Mouse (Mus musculus) layer of hippocampus, adult 11-12 months (tissue): ENCODE results near the gene Rps3.

Experiments
- DNase-seq: peaks from one replicate; pipeline ENCODE4 v3.0.0; 2022; ENCODE audit warnings: low spot score

The Rps3 gene

DNA sequence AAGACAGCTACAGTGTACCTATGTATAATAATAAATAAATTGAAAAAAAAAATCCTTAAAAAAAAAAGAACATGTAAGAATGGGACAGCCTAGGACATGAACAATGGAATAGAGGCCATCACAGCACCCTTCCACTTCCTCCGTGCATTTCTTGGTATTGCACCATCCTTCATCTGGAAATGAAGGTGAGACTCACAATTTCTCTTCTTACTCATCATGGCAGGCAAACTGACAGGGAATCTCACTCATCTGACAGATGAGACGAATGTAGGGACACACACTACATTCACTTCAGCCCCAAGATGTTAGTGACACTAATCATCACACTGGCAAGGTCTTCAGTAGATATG, 8.0 kb downstream of the Rps3 start:
- DNase-seq = no peak

DNA sequence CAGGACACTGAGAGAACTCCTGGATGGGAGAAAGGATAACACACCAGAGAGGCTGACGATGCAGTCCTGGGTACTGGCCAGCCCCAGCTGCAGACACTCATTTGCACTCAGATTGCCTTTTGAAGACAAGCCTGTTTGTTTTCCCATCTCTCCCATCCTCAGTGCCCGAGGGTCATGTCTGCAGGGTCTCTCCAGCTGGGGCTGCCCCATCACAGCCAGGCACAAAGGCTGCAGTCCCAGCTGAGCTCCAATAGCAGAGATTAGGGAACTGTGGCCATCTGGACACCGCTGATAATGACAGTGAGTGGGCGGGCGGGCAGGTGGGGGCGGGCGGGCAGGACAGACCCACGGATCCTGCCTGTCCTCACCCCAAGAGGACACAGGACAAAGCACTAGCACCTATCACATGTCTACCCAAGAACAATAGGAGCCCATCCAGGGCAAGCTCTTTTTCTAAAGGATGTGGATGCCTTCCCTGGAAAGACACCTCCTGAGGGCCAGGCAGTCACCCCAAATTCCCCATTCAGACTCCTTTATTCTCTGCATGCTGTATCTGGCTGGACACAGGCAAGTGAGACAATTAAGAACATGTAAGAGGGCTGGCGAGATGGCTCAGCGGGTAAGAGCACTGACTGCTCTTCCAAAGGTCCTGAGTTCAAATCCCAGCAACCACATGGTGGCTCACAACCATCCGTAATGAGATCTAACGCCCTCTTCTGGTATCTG, 8.5 kb downstream of the Rps3 start:
- DNase-seq = peak; percentile 68

DNA sequence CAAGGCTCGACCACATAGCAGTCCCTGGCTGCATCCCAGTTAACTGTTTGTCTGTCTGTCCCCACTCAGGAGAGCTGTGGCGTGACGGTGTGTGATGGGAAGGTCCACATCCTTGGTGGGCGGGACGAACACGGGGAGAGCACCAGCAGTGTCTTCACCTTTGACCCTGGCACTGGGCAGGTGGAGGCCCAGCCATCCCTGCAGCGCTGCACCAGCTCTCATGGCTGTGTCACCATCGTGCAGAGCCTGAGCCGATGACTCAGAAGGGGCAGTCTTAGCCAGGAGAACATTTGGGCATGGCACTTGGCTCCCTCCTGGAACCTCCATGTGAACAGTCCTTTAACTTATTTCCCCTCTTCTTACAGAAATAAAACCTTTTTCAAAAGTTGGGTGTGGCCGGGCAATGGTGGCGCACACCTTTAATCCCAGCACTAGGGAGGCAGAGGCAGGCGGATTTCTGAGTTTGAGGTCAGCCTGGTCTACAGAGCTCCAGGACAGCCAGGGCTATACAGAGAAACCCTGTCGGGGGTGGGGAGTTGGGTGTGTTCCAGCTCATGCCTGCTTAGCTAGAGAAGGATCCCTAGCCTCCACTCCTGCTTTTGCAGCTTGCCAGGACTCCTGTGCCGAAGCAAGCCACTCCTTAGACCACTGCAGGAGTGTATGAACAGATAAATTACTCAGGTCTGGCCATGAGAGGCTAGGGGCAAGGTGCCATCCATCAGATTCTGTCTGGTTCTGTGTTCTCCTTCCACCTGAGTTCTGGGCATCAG, 9.7 kb downstream of the Rps3 start:
- no peak for DNase-seq

DNA sequence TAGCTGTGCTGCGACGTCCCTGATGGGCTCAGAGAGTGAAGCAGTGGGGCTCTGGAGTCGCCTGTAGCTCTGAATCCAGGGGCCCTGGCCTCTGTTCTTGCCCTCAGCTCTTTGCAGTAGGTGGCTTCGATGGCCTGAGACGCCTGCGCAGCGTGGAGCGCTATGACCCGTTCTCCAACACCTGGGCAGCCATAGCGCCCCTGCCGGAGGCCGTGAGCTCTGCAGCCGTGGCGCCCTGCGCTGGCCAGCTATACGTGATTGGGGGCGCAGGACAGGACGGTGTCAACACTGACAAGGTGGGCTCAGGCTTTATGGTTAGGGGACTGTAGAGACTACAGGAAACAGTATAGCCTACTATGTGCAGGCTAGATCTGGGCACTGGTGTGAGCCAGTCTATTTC, 12.0 kb downstream of the Rps3 start:
- DNase-seq = peak; percentile 4

DNA sequence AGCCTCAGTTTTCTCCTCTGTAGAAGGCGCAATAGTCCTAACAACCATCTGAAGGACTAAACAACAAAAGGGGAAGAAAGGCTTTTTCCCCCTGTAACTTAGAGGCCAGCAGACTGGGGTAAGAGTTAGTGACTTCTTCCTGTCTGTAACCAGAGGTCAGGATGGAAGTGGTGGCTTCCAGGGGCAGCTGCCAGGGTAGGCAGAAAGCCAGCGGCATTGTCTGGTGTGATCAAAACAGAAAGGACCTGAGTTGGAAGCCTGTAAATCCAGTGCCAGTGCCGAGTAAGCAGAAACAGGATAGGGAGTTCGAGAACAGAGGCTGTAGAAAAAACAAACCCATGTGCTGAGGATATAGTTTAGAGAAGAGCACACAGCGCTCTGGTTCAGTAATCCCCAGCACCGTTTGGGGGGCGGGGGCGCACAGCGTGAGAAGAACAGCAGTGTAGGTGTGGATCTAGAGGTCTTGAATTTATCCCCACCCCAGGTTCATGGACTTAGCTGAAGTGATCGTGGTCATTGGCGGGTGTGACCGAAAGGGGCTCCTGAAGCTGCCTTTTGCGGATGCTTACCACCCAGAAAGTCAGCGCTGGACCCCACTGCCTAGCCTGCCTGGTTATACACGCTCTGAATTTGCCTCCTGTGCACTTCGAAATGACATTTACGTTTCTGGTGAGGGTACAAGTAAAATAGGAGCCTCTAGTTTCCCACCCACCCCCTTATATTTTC, 13.7 kb downstream of the Rps3 start:
- DNase-seq = peak; percentile 36

DNA sequence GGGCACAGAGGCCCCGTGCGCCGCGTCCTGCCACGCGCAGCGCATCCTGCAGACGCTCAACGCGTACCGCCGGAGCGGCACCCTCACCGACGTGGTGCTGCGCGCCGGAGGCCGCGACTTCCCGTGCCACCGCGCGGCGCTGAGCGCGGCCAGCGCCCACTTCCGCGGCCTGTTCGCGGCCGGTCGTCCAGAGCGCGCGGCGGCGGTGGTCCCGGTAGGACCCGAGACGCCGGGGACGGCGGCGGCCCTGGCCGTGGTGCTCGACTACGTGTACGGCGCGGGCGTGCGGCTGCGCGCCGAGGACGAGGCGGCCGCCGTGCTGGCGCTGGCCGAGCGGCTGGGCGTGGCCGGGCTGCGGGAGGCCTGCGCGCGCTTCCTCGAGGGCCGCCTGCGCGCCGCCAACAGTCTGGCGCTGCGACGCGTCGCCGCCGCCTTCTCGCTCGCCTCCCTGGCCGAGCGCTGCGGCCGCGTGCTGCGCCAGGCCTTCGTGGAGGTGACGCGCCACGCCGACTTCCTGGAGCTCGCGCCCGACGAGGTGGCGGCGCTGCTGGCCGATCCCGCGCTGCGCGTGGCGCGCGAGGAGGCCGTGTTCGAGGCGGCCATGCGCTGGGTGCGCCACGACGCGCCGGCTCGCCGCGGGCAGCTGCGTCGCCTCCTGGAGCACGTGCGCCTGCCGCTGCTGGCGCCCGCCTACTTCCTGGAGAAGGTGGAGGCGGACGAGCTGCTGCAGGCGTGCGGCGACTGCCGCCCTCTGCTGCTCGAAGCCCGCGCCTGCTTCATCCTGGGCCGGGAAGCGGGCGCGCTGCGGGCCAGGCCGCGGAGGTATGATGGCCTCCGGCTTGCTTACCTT, 15.0 kb downstream of the Rps3 start:
- peak; percentile 71 for DNase-seq

DNA sequence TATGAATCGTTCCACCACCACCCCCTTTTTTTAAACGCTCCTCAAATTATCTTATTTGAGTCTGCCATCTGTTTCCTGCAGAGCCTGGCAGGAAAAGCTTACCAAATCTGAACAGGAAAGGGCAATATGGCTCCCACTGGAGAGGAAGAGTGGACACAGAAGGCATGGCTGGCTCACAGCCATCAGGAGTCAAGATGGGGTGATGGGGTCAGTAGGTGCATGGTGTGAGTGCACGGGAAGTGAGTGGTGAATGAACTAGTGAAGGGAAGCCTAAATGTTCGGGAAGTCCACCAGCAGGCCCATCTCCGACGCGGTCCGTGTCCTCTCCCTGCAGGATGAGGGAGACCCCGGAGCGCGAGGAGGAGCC, 15.6 kb downstream of the Rps3 start:
- DNase-seq = peak; percentile 47

DNA sequence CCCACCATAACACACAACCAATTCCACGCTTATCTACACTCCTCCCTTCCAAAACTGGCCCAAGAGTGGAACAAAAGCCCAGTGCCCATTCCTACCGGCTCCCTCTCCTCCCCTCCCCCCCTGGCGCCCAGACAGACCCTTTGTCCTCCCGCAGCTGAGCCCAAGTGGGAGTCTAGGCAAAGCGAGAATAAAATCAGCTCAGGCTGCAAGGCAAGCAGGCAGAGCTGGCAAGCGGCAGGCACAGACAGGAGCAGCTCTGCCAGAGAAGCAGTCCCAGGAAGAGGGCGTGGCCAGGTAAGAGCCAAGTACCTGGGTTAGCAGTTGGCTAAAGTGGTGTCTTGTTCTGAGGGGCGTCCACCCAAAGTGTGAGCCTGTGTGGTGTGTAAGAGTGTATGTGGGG, 17.7 kb downstream of the Rps3 start, which contains the start of gene Klhl35:
Klhl35 (plus strand) TSS at position 194 of the 400 bp plus-strand sequence.
- DNase-seq = no peak

DNA sequence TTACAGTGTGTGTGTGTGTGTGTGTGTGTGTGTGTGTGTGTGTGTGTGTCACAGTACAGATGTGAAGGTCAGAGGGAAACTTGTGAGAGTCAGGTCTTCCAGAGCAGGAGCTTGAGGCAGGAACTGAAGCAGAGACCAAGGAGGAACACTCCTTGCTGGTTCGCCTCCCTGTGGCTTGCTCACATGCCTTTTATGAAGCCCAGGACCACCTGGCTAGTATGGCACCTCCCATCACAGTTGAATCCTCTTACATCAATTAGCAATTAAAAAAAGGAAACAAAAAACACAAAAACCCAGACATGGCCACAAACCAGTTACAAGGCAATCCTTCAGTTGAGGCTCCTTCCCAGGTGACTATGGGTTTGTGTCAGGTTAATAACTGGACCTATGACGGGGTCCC, 20.4 kb downstream of the Rps3 start:
- DNase-seq = no peak

DNA sequence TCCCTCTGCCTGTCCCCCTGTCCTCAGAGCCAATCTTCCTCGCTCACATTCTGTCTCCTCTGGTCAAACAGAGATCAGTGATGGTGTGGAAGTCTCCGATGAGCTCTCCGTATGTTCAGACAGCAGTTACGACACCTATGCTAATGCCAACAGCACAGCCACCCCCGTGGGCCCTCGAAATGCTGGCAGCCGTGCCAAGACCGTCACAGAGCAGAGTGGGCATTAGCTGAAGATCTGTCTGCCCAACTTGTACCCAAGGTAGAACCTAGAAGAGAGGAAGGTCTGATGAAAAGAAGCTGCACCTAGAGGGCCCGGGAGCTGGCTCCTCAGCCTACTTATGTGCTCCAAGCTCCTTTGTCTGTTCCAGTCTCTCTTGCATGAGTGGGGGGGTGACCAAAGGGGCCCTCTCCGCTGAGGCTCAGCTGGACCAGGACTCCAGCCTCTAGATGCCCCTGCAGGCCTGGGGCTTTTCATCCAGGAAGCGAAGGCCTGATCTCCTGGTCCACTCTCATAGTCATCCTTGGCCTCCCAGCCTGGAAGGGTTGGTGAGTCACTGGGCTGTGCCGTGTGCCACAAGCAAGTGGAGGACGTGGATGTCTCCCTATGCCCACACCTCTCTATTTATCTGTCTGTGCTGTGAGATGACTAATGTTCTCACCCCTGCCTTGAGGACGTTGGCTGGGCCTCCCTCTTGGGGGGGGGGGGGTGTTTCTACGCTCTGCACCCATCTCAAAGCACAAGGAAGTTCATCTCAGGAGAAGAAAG, 23.5 kb downstream of the Rps3 start:
- no peak for DNase-seq

DNA sequence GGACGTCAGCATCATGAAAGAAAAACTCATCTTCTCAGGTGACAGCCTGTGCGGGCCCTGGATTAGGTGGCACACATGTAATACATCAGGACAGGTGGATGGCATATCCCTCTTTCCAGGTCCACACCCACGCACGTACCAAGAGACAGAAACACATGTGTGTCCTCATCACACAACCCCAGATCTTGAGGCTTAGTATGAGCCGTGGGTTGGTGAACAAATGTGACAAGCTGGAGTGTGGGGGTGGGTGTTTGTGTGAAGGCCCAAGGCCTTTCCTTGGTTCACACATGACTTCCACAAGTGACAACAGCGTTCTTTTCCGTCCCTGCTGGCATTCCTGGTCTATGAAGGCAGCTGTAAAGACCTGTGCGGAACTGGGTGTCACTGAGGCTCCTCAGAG, 24.7 kb downstream of the Rps3 start:
- DNase-seq = peak; percentile 56

DNA sequence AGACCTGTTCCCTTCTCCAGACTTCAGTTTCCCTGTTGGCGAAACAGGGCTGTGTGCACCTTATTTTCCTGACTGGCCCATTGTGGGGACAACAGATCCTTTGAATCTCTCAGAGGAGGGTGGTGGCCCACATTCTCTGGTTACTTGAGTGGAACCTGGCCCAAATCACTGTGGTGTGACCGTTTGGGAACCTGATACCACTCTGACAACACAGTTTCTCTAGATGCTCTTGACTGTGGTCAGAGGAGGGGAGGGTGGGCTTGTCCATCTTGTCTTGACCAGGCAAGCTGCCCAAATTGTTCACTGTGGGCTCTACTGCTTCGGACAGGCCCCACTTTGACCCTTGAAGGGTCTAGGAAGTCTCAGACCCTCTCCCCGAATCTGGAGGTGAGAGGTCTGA, 29.5 kb downstream of the Rps3 start:
- no peak for DNase-seq

DNA sequence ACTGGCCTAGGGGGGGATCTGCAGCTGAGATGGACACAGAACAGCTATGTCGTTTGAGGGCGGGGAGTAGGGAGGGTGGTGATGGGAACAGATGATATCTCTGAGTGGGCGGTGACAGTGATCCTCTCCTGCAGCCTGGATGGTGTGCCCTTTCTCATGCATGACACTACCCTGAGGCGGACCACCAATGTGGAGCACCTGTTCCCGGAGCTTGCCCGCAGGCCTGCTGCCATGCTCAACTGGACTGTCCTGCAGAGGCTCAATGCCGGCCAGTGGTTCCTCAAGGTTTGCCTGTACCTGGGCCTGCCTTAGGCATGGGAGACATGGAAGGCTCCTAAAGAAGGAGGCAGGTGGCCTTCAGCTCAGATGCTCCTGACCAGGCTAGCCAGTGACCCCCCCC, 30.7 kb downstream of the Rps3 start:
- DNase-seq = no peak

DNA sequence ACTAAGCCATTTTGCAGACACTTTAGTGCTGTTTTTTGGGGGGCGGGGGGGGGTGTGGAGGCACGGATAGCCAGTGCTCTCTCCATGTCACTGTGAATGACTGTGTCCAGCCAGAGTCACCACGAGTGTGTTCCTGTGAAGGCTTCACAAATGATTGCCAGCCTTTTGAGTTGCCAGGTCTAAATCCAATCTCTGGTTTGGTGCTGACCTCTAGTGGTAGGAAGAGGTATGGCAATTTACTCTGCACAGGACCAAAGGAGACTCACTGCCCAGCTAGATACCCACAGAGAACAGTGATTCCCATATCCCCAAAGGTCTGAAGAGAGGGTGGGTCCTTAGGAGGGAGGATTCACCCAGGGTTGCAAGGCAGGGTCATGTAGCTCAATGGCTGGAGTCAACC, 32.8 kb downstream of the Rps3 start:
- DNase-seq = peak; percentile 87

DNA sequence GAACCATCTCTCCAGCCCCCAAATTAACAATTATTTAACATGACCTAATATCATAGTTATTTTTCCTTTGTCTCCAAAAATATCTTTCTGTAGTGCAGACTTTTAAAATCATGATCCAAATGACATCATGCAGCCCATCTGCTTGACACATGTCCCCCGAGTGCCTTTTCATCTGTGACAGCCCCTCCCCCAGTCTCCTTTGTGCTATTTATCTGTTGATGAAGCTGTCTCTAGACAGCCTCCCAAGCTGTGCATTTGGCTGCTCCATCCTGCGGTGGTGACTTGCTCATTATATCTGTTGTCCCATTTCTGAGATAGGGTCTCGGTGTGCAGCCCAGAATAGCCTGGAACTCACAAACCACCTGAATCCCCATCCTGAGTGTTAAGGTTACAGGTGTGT, 33.8 kb downstream of the Rps3 start:
- DNase-seq = peak; percentile 82

DNA sequence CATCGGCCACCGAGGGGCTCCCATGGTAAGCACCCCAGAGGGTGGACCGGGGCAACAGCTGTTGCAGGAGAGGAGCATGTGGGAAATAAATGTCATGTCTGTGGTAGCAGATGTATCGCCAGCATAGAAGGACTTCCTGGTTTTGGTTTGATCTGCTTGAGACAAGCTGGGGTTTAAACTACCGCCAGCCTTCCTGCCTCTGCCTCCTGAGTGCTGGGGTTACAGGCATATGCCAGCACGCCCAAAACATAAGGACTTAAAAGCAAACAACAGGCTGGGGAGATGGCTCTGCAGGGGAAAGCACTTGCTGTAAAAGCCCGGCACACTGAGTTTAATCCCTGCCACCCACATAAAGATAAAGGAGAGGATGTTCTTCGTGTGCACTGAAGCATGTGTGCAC, 34.5 kb downstream of the Rps3 start:
- DNase-seq = no peak

DNA sequence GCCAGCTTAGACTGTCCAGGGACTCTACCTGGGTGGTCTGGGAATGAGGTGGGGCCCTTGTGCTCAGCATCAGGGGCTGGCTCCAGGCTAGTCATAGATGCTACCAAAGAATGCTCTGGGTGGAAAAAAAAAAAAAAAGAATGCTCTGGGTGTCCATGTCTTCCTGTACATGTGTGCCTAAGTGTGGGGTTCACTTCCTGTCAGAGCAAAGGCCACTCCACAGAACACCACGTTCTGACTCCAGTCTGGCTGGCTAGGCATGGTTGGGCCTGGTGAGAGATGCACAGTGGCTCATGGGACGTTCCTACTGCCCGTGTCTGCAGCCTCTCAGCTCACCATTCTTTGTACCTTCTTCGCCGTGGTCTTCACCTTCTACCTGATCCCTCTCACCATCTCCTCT, 34.9 kb downstream of the Rps3 start:
- DNase-seq = no peak

DNA sequence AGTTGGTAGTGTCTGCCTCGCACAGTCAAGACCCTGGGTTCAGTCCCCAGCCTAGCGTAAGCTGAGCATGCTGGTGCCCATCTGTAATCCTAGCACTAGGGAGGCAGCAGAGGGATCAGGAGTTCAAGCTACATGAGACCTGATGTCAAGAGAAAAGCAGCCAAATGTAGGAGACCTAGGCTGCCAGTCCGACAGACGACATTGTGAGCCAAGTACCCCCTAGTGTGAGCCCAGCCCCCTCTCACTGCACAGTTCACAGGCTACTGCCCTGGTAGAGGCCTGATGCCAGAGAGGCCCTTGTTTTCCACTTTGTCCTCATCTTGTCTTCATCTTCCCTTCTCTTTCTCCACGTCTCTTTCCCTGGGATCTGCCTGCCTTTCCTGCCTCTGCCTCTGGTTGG, 36.2 kb downstream of the Rps3 start:
- no peak for DNase-seq

DNA sequence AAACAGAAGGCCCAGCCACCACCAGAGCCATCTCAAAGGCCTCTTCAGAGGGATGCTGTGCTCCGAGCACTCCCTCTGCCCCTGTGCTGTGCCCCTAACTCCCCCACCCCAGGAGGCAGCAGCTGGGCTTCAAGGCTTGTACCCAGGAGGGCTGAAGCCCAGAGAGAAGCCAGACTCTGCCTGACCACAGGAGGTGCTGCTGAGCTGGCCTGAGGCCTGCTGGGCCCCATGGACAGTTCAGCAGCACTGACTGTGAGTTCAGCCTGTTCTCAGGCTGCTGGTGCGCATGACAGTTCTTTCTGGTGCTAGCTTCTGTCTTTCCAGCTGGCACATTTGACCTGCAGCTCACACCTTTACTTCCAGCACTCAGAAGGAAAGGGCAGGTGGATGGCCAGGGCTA, 37.7 kb downstream of the Rps3 start:
- DNase-seq = no peak

DNA sequence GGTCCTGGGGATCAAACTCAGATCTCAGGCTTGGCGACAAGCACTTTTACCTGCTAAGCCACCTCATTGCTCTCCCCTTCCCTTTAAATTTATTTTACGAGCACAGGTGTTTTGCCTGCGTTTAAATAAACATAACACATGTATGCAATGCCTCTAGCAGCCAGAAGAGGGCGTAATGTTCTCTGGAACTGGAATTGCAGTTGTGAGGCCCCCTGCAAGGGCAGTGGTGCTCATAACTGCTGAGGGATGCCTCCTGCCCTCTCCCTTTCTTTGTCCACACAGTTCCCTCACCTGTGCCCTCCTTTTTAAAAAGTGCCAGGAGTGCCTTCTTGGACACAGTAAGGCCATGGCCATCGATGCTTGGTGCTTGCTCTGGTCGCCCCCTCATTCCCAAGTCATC, 39.5 kb downstream of the Rps3 start:
- no peak for DNase-seq

DNA sequence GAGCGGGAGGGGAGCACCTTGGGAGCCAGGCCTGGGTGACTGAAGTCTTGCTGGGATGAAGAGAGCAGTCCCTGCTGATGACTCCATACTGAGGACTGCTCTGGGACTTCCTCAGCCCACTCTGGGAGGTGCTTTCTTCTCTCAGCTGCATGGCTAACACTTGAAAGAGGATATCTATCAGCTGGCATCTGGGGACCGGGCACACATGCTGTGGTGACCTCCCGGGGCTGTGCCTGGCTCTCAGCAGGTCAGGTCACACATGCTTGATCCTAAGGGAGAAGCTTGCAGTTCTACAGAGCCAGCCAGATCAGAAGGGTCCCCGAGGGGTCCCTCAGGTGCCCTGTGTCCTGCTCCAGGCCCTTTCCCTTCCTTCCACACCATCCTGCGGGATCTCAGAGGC, 40.4 kb downstream of the Rps3 start:
- DNase-seq = no peak
